Mouse (Mus musculus) CH12.LX (cell line): ENCODE results near the gene Bmp4. TPM values are rescaled to one million over a fixed set of nuclear protein-coding genes. Genes with fewer than 3 reads are reported as not detected.

Experiments used
- DNase-seq: peaks from one replicate; pipeline ENCODE4 v3.0.0-alpha.2; 2013; ENCODE audit errors: extremely low read depth
- H3K27ac ChIP-seq: 2 replicates; pipeline ENCODE4 v1.5.1; 2012; ENCODE audit warnings: low read depth, mild to moderate bottlenecking, control low read depth, moderate library complexity; ENCODE audit not compliant: insufficient read depth
- H3K27me3 ChIP-seq: replicated peaks from 2 replicates; pipeline ENCODE3; 2012; ENCODE audit warnings: inconsistent platforms
- H3K36me3 ChIP-seq, 2 experiments: replicated peaks in 1 of 2; 2 replicates each; pipeline versions ENCODE3 to v1.6.1; 2012; ENCODE audit warnings: inconsistent platforms in 1 of 2, low read length in 1 of 2, mild to moderate bottlenecking in 1 of 2, mixed read lengths in 1 of 2, moderate library complexity in 1 of 2; ENCODE audit not compliant: control insufficient read depth in 1 of 2, insufficient read depth in 1 of 2
- H3K4me1 ChIP-seq, 2 experiments: 2 replicates each; pipeline ENCODE4 v1.6.1; 2012; ENCODE audit warnings: inconsistent platforms in 1 of 2, moderate library complexity in 1 of 2; ENCODE audit not compliant: insufficient read depth in 2 of 2, control insufficient read depth in 1 of 2
- H3K4me2 ChIP-seq: 2 replicates; pipeline ENCODE4 v1.6.1; 2012; ENCODE audit warnings: low read depth, mild to moderate bottlenecking, control low read depth; ENCODE audit not compliant: poor library complexity, insufficient read depth, severe bottlenecking
- H3K4me3 ChIP-seq, 3 experiments: fragments of 150-350 bp in 1 of 3; sonication (generic) in 1 of 3; replicated peaks in 1 of 3; 2 replicates each; pipeline versions ENCODE3 to v1.5.1; 2011 to 2012; ENCODE audit warnings: low read depth in 2 of 3, low read length in 2 of 3, mild to moderate bottlenecking in 2 of 3, moderate library complexity in 2 of 3, control low read depth in 1 of 3, improper control_type of control experiment in 1 of 3, inconsistent platforms in 1 of 3, mixed read lengths in 1 of 3; ENCODE audit not compliant: poor library complexity in 1 of 3
- H3K79me2 ChIP-seq: replicated peaks from 2 replicates; pipeline ENCODE4 v1.6.1; 2012; ENCODE audit warnings: mild to moderate bottlenecking, moderate library complexity; ENCODE audit not compliant: control insufficient read depth, poor library complexity, insufficient read depth, severe bottlenecking; ENCODE audit errors: extremely low read depth
- H3K9ac ChIP-seq: 2 replicates; pipeline ENCODE4 v1.6.1; 2012; ENCODE audit warnings: low read depth, mild to moderate bottlenecking, control low read depth, moderate library complexity; ENCODE audit not compliant: insufficient read depth
- H3K9me3 ChIP-seq: replicated peaks from 2 replicates; pipeline ENCODE3; 2012; ENCODE audit warnings: low read length, inconsistent platforms, mixed read lengths
- CHD1 ChIP-seq: IDR thresholded peaks from 2 replicates; pipeline ENCODE4 v1.6.1; 2012; ENCODE audit warnings: low read depth, low read length, improper control_type of control experiment, inconsistent platforms
- CHD2 ChIP-seq: IDR thresholded peaks from 2 replicates; pipeline ENCODE4 v1.6.1; 2011; ENCODE audit warnings: low read length, improper control_type of control experiment
- E2F4 ChIP-seq: IDR thresholded peaks from 2 replicates; pipeline ENCODE4 v1.6.1; 2011; ENCODE audit warnings: low read depth, low read length, improper control_type of control experiment; ENCODE audit not compliant: insufficient replicate concordance
- ETS1 ChIP-seq: conservative IDR thresholded peaks from 2 replicates; pipeline ENCODE4 v1.6.1; 2012; ENCODE audit warnings: low read depth, mild to moderate bottlenecking, inconsistent platforms, low read length, improper control_type of control experiment, moderate library complexity
- IRF4 ChIP-seq: IDR thresholded peaks from 2 replicates; pipeline ENCODE4 v1.6.1; 2014; ENCODE audit warnings: low read depth, mild to moderate bottlenecking, inconsistent platforms, low read length, improper control_type of control experiment
- JUN ChIP-seq: IDR thresholded peaks from 2 replicates; pipeline ENCODE4 v1.6.1; 2011; ENCODE audit warnings: low read depth, mild to moderate bottlenecking, low read length, improper control_type of control experiment, moderate library complexity; ENCODE audit not compliant: insufficient read depth
- KAT2A ChIP-seq: IDR thresholded peaks from 2 replicates; pipeline ENCODE4 v1.6.1; 2012; ENCODE audit warnings: low read length, improper control_type of control experiment, inconsistent platforms; ENCODE audit not compliant: insufficient replicate concordance
- MAFK ChIP-seq: IDR thresholded peaks from 2 replicates; pipeline ENCODE4 v1.6.1; 2011; ENCODE audit warnings: low read length, improper control_type of control experiment; ENCODE audit not compliant: insufficient replicate concordance
- MEF2A ChIP-seq: IDR thresholded peaks from 2 replicates; pipeline ENCODE4 v1.6.1; 2014; ENCODE audit warnings: low read depth, mild to moderate bottlenecking, inconsistent platforms, low read length, improper control_type of control experiment, borderline replicate concordance
- MXI1 ChIP-seq: IDR thresholded peaks from 2 replicates; pipeline ENCODE4 v1.6.1; 2011; ENCODE audit warnings: mild to moderate bottlenecking, low read depth, low read length, improper control_type of control experiment
- NRF1 ChIP-seq: IDR thresholded peaks from 2 replicates; pipeline ENCODE4 v1.6.1; 2014; ENCODE audit warnings: low read depth, mild to moderate bottlenecking, inconsistent platforms, low read length, improper control_type of control experiment, moderate library complexity
- PAX5 ChIP-seq: IDR thresholded peaks from 2 replicates; pipeline ENCODE4 v1.6.1; 2012; ENCODE audit warnings: low read length, inconsistent platforms, mixed read lengths
- POLR2AphosphoS2 ChIP-seq: IDR thresholded peaks from 2 replicates; pipeline ENCODE4 v1.6.1; 2011; ENCODE audit warnings: low read depth, low read length, improper control_type of control experiment
- RAD21 ChIP-seq: IDR thresholded peaks from 2 replicates; pipeline ENCODE4 v1.6.1; 2011; ENCODE audit warnings: low read depth, mild to moderate bottlenecking, low read length, improper control_type of control experiment, moderate library complexity
- SIN3A ChIP-seq: IDR thresholded peaks from 2 replicates; pipeline ENCODE4 v1.6.1; 2012; ENCODE audit warnings: low read length, improper control_type of control experiment, inconsistent platforms
- SMC3 ChIP-seq: IDR thresholded peaks from 2 replicates; pipeline ENCODE4 v1.6.1; 2011; ENCODE audit warnings: low read depth, low read length, improper control_type of control experiment
- TBP ChIP-seq: conservative IDR thresholded peaks from 2 replicates; pipeline ENCODE4 v1.6.1; 2011; ENCODE audit warnings: low read depth, low read length, improper control_type of control experiment
- USF1 ChIP-seq: IDR thresholded peaks from 2 replicates; pipeline ENCODE4 v1.6.1; 2014; ENCODE audit warnings: low read depth, mild to moderate bottlenecking, inconsistent platforms, low read length, improper control_type of control experiment
- ZC3H11A ChIP-seq: IDR thresholded peaks from 2 replicates; pipeline ENCODE4 v1.6.1; 2012; ENCODE audit warnings: low read depth, mild to moderate bottlenecking, inconsistent platforms, low read length, improper control_type of control experiment
- ZKSCAN1 ChIP-seq: IDR thresholded peaks from 2 replicates; pipeline ENCODE4 v1.6.1; 2012; ENCODE audit warnings: low read depth, inconsistent platforms, low read length, improper control_type of control experiment, borderline replicate concordance
- ZMIZ1 ChIP-seq: IDR thresholded peaks from 2 replicates; pipeline ENCODE4 v1.6.1; 2012; ENCODE audit warnings: low read depth, mild to moderate bottlenecking, inconsistent platforms, low read length, improper control_type of control experiment
- ZNF384 ChIP-seq: IDR thresholded peaks from 2 replicates; pipeline ENCODE4 v1.6.1; 2012; ENCODE audit warnings: low read depth, low read length, improper control_type of control experiment, inconsistent platforms
- dilution Hi-C: fragments of 300-500 bp; cut with MboI; formaldehyde crosslinking; loops from 2 replicates; pipeline ENCODE4 v1.14.3; 2020; ENCODE audit warnings: low sequenced_read_pairs; ENCODE audit not compliant: extremely low pct_unique_long_range_greater_than_20kb, extremely low pct_ligation_motif_present
- in situ Hi-C: fragments of 300-500 bp; cut with MboI; formaldehyde crosslinking; loops from 3 replicates; pipeline ENCODE4 v1.14.3; 2019; ENCODE audit warnings: low sequenced_read_pairs, low pct_ligation_motif_present, low pct_unique_long_range_greater_than_20kb, mixed read lengths
- polyA plus RNA-seq: library from polyadenylated mRNA; unstranded; fragments of >175 nt; gene quantifications from 2 replicates; pipeline ENCODE4 v1.2.1, GENCODE M21; 2012; ENCODE audit warnings: low read depth; ENCODE audit not compliant: insufficient read length
- total RNA-seq, 2 experiments: library from RNA; depleted of rRNA; stranded (reverse); fragments of 300-350 nt in 1 of 2; fragments of >200 nt in 1 of 2; gene quantifications; 2 replicates each; pipeline ENCODE4 v1.2.3; 2012 to 2014

The Bmp4 gene
- total and polyA plus RNA-seq, 3 experiments = not detected

DNA sequence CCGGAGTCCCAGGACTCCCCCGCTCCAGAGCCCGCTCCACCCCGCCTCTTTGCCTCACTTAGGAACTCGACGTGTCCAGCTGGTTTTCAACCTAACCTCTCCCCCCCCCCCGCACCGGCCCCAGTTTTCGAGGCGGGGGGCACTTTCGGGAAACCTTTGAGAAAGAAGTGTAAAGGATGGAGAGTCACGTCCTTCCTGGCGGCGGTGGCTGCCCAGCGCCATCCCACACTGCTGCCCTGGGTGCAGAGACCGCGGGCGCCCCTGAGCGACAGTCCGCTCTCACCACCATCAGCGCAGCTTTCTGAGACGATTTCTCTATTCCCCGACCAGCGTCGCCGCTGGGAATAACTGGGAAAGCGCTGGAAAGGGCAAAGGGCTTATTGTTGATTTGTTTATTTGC, 1.8 kb downstream of the Bmp4 start:
- H3K9ac ChIP-seq = no peak overlapping the region
- no peak overlapping the region for H3K4me2 ChIP-seq
- H3K27ac ChIP-seq = no peak overlapping the region
- H3K9me3 ChIP-seq = peaks cover 19% of the 10 kb centered on the region
- TF ChIP-seq MEF2A (no peak), SMC3 (no peak), JUN (no peak), ZC3H11A (no peak), PAX5 (no peak), CHD1 (no peak), TBP (no peak), MAFK (no peak), USF1 (no peak), E2F4 (no peak), POLR2AphosphoS2 (no peak), ETS1 (no peak), SIN3A (no peak), IRF4 (no peak), ZMIZ1 (no peak), NRF1 (no peak), RAD21 (no peak), ZKSCAN1 (no peak), CHD2 (no peak), ZNF384 (no peak)
- TF ChIP-seq, all 38 proteins: peak for 0
- in situ Hi-C loops = no loop called here
- no peaks in the 10 kb centered on the region for H3K36me3 ChIP-seq
- dilution Hi-C loops = no loop called here
- no peak overlapping the region for H3K4me3 ChIP-seq
- H3K79me2 ChIP-seq = no peaks in the 10 kb centered on the region
- H3K27me3 ChIP-seq = no peaks in the 10 kb centered on the region
- no peaks in the 10 kb centered on the region for H3K4me1 ChIP-seq
- no peak for DNase-seq

DNA sequence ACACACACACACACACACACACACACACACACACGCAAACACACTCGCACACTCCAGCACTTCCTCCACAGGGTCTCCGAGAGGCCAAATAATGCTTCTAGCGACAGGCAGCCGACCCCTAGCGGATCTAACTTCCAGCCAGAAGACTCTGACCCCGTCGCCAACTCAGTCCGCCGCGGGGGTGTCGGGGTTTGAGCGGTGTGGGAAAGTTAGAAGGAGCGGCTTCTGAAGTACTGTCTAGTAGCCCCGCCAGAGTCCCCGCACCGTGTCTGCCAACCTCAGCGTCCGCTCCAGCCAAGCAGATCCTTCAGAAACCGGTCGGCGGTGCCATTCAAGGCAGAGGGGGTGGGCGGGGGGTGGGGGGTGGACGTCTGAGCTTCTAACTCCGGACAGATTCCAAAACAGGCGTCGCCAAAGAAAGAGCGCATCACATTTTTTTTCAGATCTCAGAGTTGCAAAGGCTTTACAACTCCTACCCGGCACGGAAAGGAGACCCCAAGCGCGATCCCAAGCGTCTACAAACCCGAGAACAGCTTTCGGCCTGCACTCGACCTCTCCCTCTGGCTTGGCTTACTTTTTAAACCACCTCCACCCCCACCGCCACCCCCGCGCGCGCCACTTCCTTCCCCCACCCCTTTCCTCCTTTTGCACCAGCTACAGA, 2.5 kb downstream of the Bmp4 start:
- H3K4me2 ChIP-seq = no peak overlapping the region
- H3K4me3 ChIP-seq = no peak overlapping the region
- no peak overlapping the region for H3K9ac ChIP-seq
- H3K27me3 ChIP-seq = no peaks in the 10 kb centered on the region
- peaks cover 19% of the 10 kb centered on the region for H3K9me3 ChIP-seq
- DNase-seq = no peak
- H3K79me2 ChIP-seq = no peaks in the 10 kb centered on the region
- dilution Hi-C loops = no loop called here
- no peaks in the 10 kb centered on the region for H3K4me1 ChIP-seq
- no peak overlapping the region for H3K27ac ChIP-seq
- no peak for TF ChIP-seq KAT2A
- no peak for TF ChIP-seq TBP
- TF ChIP-seq MXI1 = no peak
- in situ Hi-C loops = no loop called here
- no peaks in the 10 kb centered on the region for H3K36me3 ChIP-seq
